Mouse (Mus musculus) heart, postnatal 0 days (tissue): ENCODE data around the gene Mat2a. TPM values are rescaled to one million over a fixed set of nuclear protein-coding genes. Genes with fewer than 3 reads are reported as not detected.

Experiments used
- ATAC-seq: fragments of 200-750 bp; cut with Nextera tagmentation; 2 replicates; pipeline ENCODE4 v1.8.0; 2017; ENCODE audit warnings: low read depth, moderate number of reproducible peaks, moderate library complexity; ENCODE audit not compliant: insufficient read depth
- DNase-seq: peaks from one replicate; pipeline ENCODE4 v3.0.0-alpha.2; 2016; ENCODE audit warnings: low spot score
- H3K27ac ChIP-seq: fragments of 300-500 bp; sonication (generic); 2 replicates; pipeline ENCODE4 v1.5.1; 2014; ENCODE audit warnings: low read depth, mild to moderate bottlenecking
- H3K27me3 ChIP-seq: fragments of 300-500 bp; sonication (generic); 2 replicates; pipeline ENCODE4 v1.6.1; 2014; ENCODE audit warnings: low read length, mixed read lengths; ENCODE audit not compliant: control insufficient read depth, insufficient read depth
- H3K36me3 ChIP-seq: fragments of 300-500 bp; sonication (generic); replicated peaks from 2 replicates; pipeline ENCODE4 v1.6.1; 2014; ENCODE audit warnings: low read length, mixed read lengths; ENCODE audit not compliant: control insufficient read depth, insufficient read depth
- H3K4me1 ChIP-seq: fragments of 300-500 bp; sonication (generic); 2 replicates; pipeline ENCODE4 v1.6.1; 2014; ENCODE audit warnings: antibody characterized with exemption; ENCODE audit not compliant: control insufficient read depth, insufficient read depth
- H3K4me2 ChIP-seq: fragments of 300-500 bp; sonication (generic); 2 replicates; pipeline ENCODE4 v1.6.1; 2014; ENCODE audit warnings: low read depth, mild to moderate bottlenecking, low read length, moderate library complexity
- H3K4me3 ChIP-seq: fragments of 300-500 bp; sonication (generic); 2 replicates; pipeline ENCODE4 v1.5.1; 2014; ENCODE audit warnings: low read depth, low read length
- H3K9ac ChIP-seq: fragments of 300-500 bp; sonication (generic); replicated peaks from 2 replicates; pipeline ENCODE4 v1.6.1; 2014; ENCODE audit warnings: low read depth, low read length, mixed read lengths
- H3K9me3 ChIP-seq: fragments of 300-500 bp; sonication (generic); replicated peaks from 2 replicates; pipeline ENCODE4 v1.6.1; 2016; ENCODE audit warnings: low read length; ENCODE audit not compliant: control insufficient read depth
- CTCF ChIP-seq: IDR thresholded peaks from 2 replicates; pipeline ENCODE4 v1.5.1; 2016; ENCODE audit warnings: antibody characterized with exemption, control low read depth, low read depth
- EP300 ChIP-seq: IDR thresholded peaks from 2 replicates; pipeline ENCODE4 v1.6.1; 2016; ENCODE audit warnings: antibody characterized with exemption, low read depth
- WGBS: fragments of 180-500 bp; shearing (Covaris S2); extraction: QIAGEN DNeasy Blood & Tissue Kit; methylation state at CpG from one replicate; pipeline ENCODE4 v1.1.7; 2014; 5-methylcytosine and 5-hydroxymethylcytosine counted together
- polyA plus RNA-seq: library from polyadenylated mRNA; unstranded; fragments of >200 nt; fragmentation: Nextera tagmentation; extraction: Ambion mirVana; gene quantifications from 2 replicates; pipeline ENCODE4 v1.2.1, GENCODE M21; 2015
- total RNA-seq: library from RNA; depleted of rRNA; stranded (reverse); fragments of >200 nt; gene quantifications from 2 replicates; pipeline ENCODE4 v1.2.3, GENCODE M21; 2014; ENCODE audit warnings: low replicate concordance

The Mat2a gene
- total and polyA plus RNA-seq, 2 experiments from 2014 or later = 111 to 229 TPM

DNA sequence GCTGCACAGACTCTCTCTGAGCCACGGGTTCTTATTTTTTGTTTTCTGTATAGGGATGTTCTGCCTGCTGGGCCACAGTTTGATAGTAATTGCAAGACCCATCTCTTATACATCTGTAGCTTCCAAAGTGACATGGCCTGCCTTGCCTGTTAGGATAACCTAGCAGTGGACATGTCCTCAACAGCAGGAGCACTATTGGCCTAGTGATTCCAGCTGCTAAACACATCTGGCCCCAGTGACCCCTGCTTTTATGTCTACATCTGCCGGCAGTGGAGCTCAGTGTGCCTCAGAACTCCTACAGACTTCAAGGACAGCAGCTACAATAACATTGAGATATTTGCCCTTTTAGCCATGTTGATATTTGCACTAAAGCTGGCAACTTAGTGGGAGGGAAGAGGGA is 39.4 kb downstream of the Mat2a start:
- 56% methylated on average over 2 of the region's 2 CpGs for WGBS
- H3K9me3 ChIP-seq = no peaks in the 10 kb centered on the region
- H3K4me1 ChIP-seq = no peaks in the 10 kb centered on the region
- no peak for ATAC-seq
- TF ChIP-seq CTCF (no peak), EP300 (no peak)
- H3K36me3 ChIP-seq = no peaks in the 10 kb centered on the region
- H3K9ac ChIP-seq = no peak overlapping the region
- DNase-seq = no peak
- H3K27me3 ChIP-seq = no peaks in the 10 kb centered on the region
- H3K4me3 ChIP-seq = no peak overlapping the region
- no peak overlapping the region for H3K4me2 ChIP-seq
- no peak overlapping the region for H3K27ac ChIP-seq

DNA sequence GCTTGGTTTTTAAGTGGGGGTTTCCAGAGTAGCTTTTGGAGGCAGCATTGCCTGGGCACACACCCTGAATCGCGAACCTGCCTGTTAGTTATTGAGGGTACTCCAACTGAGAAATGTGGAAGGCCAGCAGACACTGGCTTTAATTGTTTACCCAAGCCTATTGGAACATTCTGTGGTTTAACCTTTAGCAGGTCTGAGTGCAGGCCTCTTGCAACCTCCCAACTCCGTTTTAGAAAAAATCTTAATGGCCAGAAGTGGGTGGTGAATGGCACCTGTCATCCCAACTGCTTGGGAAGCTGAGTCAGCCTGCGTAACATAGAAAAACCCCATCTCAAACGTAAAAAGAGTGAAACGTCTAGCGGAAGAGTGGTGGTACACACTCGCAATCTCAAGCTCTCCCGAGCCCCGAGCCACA is 42.5 kb downstream of the Mat2a start:
- no peaks in the 10 kb centered on the region for H3K4me1 ChIP-seq
- no peaks in the 10 kb centered on the region for H3K9me3 ChIP-seq
- H3K27me3 ChIP-seq = no peaks in the 10 kb centered on the region
- ATAC-seq (no peak), DNase-seq (no peak)
- H3K36me3 ChIP-seq = no peaks in the 10 kb centered on the region
- no peak overlapping the region for H3K4me3 ChIP-seq
- TF ChIP-seq CTCF = no peak
- no peak overlapping the region for H3K9ac ChIP-seq
- no peak overlapping the region for H3K4me2 ChIP-seq
- H3K27ac ChIP-seq = no peak overlapping the region
- 76% methylated on average over 10 of the region's 10 CpGs for WGBS

DNA sequence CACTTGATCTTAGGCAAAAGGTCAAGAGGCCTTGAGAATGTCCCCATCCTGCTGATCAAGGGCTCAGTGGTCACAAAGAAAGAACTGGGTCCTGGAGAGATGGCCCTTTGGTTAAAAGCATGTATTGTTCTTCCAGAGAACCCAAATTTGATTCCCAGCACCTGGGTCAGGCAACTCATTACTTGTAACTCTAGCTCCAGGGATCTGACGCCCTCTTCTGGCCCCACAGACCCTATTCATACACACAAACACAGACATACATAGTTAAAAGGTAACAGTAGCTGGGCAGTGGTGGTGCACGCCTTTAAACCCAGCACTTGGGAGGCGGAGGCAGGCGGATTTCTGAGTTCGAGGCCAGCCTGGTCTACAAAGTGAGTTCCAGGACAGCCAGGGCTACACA is 47.0 kb downstream of the Mat2a start:
- WGBS = 90% methylated on average over 5 of the region's 5 CpGs
- Histone ChIP-seq H3K4me2 (no peak overlapping the region), H3K9ac (no peak overlapping the region), H3K4me3 (no peak overlapping the region), H3K27me3 (no peaks in the 10 kb centered on the region), H3K36me3 (0 out of 2 replicates have a peak, but pooled peaks cover 3% of the 10 kb centered on the region), H3K27ac (0 out of 2 replicates have a peak overlapping the region, but pooled peaks have one; percentile 2), H3K4me1 (peaks cover 17% of the 10 kb centered on the region), H3K9me3 (no peaks in the 10 kb centered on the region)
- DNase-seq (no peak), ATAC-seq (no peak)
- TF ChIP-seq EP300 = no peak

DNA sequence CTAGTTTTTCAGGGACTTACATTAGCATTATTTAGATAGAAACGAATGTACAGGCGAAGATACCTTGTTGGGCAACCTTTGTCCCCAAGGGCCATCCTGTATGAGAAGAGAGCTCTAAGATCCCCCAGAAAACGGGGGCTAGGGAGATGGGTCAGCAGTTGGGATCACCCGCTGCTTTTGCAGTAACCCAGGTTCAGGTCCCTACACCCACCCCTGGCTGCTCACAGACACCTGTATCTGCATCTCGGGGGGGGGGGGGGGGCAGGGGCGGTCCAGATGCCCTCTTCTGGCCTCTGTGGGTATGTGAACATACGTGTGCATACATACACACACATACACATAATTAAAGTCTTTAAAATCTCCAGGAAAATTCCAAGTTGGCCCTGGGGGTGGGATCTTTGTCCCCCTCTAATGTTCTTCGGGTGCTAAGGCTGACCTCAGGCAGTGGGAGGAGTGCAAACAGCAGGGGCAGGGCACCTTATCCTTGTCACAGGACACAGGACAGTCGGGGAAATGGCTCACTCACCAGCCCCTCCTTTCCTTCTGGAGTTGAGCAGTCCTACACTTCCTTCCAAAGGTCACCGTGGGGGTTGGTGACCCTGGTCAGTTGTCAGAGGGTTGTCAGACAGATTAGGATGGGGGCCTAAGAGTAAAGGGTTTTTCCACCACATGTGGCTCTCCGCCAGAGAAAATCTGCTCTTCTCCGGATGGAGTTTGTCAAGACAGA is 48.4 kb downstream of the Mat2a start:
- Histone ChIP-seq H3K4me3 (peak overlapping the region; percentile 57), H3K9me3 (no peaks in the 10 kb centered on the region), H3K9ac (peak overlapping the region; percentile 76), H3K4me2 (peak overlapping the region; percentile 72), H3K27ac (peak overlapping the region; percentile 99), H3K4me1 (peaks cover 17% of the 10 kb centered on the region), H3K27me3 (no peaks in the 10 kb centered on the region), H3K36me3 (peaks cover 13% of the 10 kb centered on the region; the same call in 1 of the 2 replicates)
- TF ChIP-seq CTCF (no peak), EP300 (no peak)
- DNase-seq (peak; percentile 68), ATAC-seq (peak; percentile 58)
- 18% methylated on average over 12 of the region's 12 CpGs for WGBS

DNA sequence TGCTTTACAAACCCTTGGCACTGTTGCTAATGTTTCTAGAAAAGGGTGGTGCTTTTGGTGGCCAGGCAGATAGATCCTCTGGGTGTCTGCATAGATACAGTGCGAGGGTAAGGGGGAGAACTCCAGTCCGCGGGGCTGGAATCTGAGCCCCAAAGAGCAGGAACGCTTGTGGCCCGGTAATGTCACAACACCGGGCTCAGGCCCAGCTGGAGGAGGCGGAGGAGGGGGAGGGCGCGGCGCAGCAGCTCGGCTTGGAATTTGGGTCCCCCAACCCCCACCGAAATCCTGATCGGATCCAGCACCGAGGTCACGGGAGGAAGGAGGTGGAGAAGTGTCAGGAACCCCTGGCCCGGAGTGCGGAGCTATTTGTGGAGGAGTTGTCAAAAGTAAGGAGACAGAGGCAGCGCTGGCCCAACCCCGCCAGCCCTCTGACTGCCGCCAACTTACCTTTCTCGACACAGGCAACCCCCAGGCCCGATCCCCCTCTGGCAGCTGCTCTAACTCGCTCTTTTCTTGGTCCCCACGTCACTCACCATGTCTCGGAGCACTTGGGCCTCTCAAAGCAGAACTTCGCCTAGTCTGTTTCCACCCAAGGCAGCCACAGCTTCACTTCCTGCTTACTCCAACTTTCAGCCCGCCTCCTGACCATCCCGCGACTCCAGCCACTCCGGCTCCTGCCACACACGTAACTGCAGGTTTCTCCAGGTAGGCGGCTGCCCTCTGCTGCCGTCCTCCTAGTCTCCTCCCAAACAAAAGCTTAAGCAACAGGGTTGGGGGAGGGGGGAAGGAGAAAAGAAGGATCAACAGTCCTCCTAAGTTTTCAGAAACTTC is 49.2 kb downstream of the Mat2a start, which contains the start of gene Vamp8:
Vamp8 (minus strand) TSS at position 763 of the 831 bp plus-strand sequence.
- peak; percentile 86 for DNase-seq
- Histone ChIP-seq H3K9me3 (no peaks in the 10 kb centered on the region), H3K9ac (peak within 1 kb of the TSS; percentile 76), H3K4me3 (peak within 1 kb of the TSS; percentile 57), H3K4me2 (peak within 1 kb of the TSS; percentile 72), H3K36me3 (peaks cover 21% of the 10 kb centered on the region), H3K4me1 (peaks cover 17% of the 10 kb centered on the region), H3K27me3 (no peaks in the 10 kb centered on the region), H3K27ac (peak within 1 kb of the TSS; percentile 99)
- TF ChIP-seq CTCF = no peak
- TF ChIP-seq EP300 = peak; percentile 88
- WGBS = under 1% methylated on average over 32 of the region's 33 CpGs
- ATAC-seq = peak; percentile 75
